Mouse (Mus musculus) heart, adult 18-20 months (tissue): ENCODE results near the gene H2-M10.6. TPM values are rescaled to one million over a fixed set of nuclear protein-coding genes. Genes with fewer than 3 reads are reported as not detected.

ENCODE experiments used
- DNase-seq, 2 experiments: peaks; one replicate each; pipeline ENCODE4 v3.0.0; 2021 to 2022; ENCODE audit warnings: mixed read lengths in 1 of 2
- total RNA-seq, 2 experiments: library from RNA; stranded (reverse); gene quantifications; 2 replicates each; pipeline ENCODE4 v1.2.3; 2021

The H2-M10.6 gene
- total RNA-seq, 2 experiments from 2014 or later = not detected

GRCm38 (mm10) chr17:36840961-36841445 is 29.0 kb downstream of the H2-M10.6 start:
- DNase-seq = peak in 1 of 2 experiments; percentile 27

GRCm38 (mm10) chr17:36843696-36844095 is 31.7 kb downstream of the H2-M10.6 start:
- no peak for DNase-seq

- DNase-seq = no peak
Measured at GRCm38 (mm10) chr17:36844286-36844719, 32.3 kb downstream of the H2-M10.6 start.

GRCm38 (mm10) chr17:36844725-36845124 is 32.8 kb downstream of the H2-M10.6 start:
- DNase-seq = no peak

GRCm38 (mm10) chr17:36848911-36849310 is 36.9 kb downstream of the H2-M10.6 start:
- no peak for DNase-seq

GRCm38 (mm10) chr17:36849992-36850391 is 38.0 kb downstream of the H2-M10.6 start:
- DNase-seq = no peak

- DNase-seq = no peak
Measured at GRCm38 (mm10) chr17:36851200-36851599, 39.2 kb downstream of the H2-M10.6 start.

GRCm38 (mm10) chr17:36851627-36852026 is 39.7 kb downstream of the H2-M10.6 start:
- no peak for DNase-seq

- no peak for DNase-seq
Measured at GRCm38 (mm10) chr17:36855484-36855883, 43.5 kb downstream of the H2-M10.6 start.

GRCm38 (mm10) chr17:36856236-36856635 is 44.3 kb downstream of the H2-M10.6 start:
- no peak for DNase-seq

- no peak for DNase-seq
Measured at GRCm38 (mm10) chr17:36858181-36858580, 46.2 kb downstream of the H2-M10.6 start.

- no peak for DNase-seq
Measured at GRCm38 (mm10) chr17:36861680-36862079, 49.7 kb downstream of the H2-M10.6 start.

Other genes with a start within 250 kb of the H2-M10.6 start
- not detected for gene H2-M9, start 169.5 kb upstream of the H2-M10.6 start, total RNA-seq
- gene H2-M1, start 140.0 kb upstream of the H2-M10.6 start, total RNA-seq = not detected
- gene H2-M10.5, start 39.3 kb upstream of the H2-M10.6 start, total RNA-seq = not detected
- gene Trim26, start 25.0 kb downstream of the H2-M10.6 start, total RNA-seq = 10 to 100 TPM; 17.8 to 18.5 TPM
- not detected for gene Trim15, start 55.0 kb downstream of the H2-M10.6 start, total RNA-seq
- under 1 TPM; 0.33 to 0.35 TPM for gene Trim10, start 57.4 kb downstream of the H2-M10.6 start, total RNA-seq
- gene Trim40, start 78.0 kb downstream of the H2-M10.6 start, total RNA-seq = not detected
- not detected for gene Trim31, start 85.9 kb downstream of the H2-M10.6 start, total RNA-seq
- gene Rnf39, start 130.7 kb downstream of the H2-M10.6 start, total RNA-seq = under 1 TPM; 0.72 to 0.87 TPM
- gene Ppp1r11, start 139.6 kb downstream of the H2-M10.6 start, total RNA-seq = 100 to 1,000 TPM in 1 of 2 experiments, 10 to 100 TPM in 1; 95.7 to 113 TPM
- gene Znrd1, start 146.4 kb downstream of the H2-M10.6 start, total RNA-seq = 10 to 100 TPM; 29.1 to 31.1 TPM
- 10 to 100 TPM; 15.1 to 16.2 TPM for gene Znrd1as, start 146.4 kb downstream of the H2-M10.6 start, total RNA-seq
- gene 2410137M14Rik, start 169.1 kb downstream of the H2-M10.6 start, total RNA-seq = 1 to 10 TPM in 1 of 2 experiments, under 1 TPM in 1; 0.90 to 1.0 TPM
- gene H2-M5, start 177.4 kb downstream of the H2-M10.6 start, total RNA-seq = not detected
- 1 to 10 TPM; 1.7 to 2.0 TPM for gene Zfp57, start 189.0 kb downstream of the H2-M10.6 start, total RNA-seq
- gene Mog, start 211.2 kb downstream of the H2-M10.6 start, total RNA-seq = not detected
- 1 to 10 TPM; 6.0 to 8.2 TPM for gene Gabbr1, start 233.8 kb downstream of the H2-M10.6 start, total RNA-seq